Mouse (Mus musculus) left cerebral cortex, adult 2 months (tissue): ENCODE results near the gene March4. TPM values are rescaled to one million over a fixed set of nuclear protein-coding genes. Genes with fewer than 3 reads are reported as not detected.
A peak's percentile ranks its signal among the peaks of the same experiment; 100 is the strongest.

Experiments used
- DNase-seq, 2 experiments: peaks; one replicate each; pipeline ENCODE4 v3.0.0; 2021 to 2022; ENCODE audit warnings: low spot score in 2 of 2, mixed read lengths in 1 of 2; ENCODE audit errors: extremely low spot score in 1 of 2
- H3K27ac ChIP-seq: fragments of 200-600 bp; 2 replicates; pipeline ENCODE4 v1.8.1; 2022
- H3K4me3 ChIP-seq: fragments of 200-600 bp; 2 replicates; pipeline ENCODE4 v1.8.1; 2022
- CTCF ChIP-seq: fragments of 200-600 bp; IDR thresholded peaks from 2 replicates; pipeline ENCODE4 v1.8.1; 2022; ENCODE audit warnings: antibody characterized with exemption, mild to moderate bottlenecking, moderate library complexity
- intact Hi-C: fragments of 180-260 bp; cut with DNase I; formaldehyde crosslinking; loops from one replicate; pipeline ENCODE4 v1.15.1; 2025
- total RNA-seq, 2 experiments: library from RNA; stranded (reverse); gene quantifications; 2 replicates each; pipeline ENCODE4 v1.2.3; 2021

Gene March4
- total RNA-seq, 2 experiments from 2014 or later: 17.9 to 22.6 TPM

DNA sequence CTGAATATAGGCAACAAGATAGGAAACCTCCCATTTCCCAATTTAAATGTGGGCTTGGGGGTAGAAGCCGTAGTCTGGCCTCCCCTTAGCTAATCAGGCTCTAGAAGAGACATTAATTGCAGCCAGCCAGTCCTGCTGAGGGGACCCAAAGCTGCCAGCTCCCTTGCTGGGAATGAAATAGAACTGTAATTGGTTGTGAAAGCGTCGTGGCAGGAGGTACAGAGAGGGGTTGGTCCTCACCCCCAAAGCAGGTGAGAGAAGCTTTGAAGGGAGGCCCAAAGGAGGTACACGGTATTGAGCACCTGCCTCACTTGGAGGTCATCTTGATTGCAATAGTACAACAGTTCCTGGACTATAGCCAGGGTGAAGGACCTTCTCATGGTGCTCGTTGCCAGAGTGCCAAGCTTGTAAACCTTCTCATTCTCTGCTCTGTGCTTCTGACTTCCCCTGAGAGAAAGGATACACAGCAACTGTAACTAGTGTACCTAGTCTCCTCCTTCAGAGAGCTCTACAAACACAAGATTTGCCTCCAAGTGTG is 68.2 kb downstream of the March4 start:
- no peak overlapping the region for H3K4me3 ChIP-seq
- DNase-seq: no peak
- no peak for TF ChIP-seq CTCF
- H3K27ac ChIP-seq: no peak overlapping the region
- intact Hi-C loops: no loop called here

DNA sequence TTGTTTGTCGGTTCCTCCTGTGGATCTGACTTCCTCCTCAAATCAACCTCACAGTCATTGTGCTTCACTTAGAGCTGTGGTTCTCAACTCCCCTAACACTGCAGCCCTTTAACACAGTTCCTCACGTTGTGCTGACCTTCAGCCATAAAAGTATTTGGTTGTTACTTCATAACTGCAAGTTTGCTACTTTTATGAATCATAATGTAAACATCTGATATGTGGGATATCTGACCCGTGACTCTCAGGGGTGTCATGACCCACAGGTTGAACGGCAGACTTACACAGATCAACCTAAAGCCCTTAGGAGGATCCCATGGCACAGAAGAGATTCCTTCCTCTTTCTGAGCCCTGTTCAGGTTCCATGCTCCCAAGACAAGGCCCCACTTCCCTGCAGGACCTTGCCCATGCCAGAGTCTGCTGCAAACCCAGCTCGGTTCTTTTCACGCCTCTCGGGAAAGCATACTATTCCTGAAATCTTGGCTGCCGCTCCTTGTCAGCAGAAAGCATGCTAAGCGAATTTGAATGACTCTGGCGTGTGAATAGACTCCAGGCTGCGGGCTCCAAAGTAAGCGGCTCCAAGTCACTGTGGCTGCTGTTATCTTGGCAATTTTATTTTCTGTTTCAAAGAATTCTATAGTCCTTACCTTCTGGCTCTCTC is 71.7 kb downstream of the March4 start:
- intact Hi-C loops: no loop called here
- H3K4me3 ChIP-seq: no peak overlapping the region
- no peak for TF ChIP-seq CTCF
- H3K27ac ChIP-seq: no peak overlapping the region
- peak; percentile 21 to 24 for DNase-seq

DNA sequence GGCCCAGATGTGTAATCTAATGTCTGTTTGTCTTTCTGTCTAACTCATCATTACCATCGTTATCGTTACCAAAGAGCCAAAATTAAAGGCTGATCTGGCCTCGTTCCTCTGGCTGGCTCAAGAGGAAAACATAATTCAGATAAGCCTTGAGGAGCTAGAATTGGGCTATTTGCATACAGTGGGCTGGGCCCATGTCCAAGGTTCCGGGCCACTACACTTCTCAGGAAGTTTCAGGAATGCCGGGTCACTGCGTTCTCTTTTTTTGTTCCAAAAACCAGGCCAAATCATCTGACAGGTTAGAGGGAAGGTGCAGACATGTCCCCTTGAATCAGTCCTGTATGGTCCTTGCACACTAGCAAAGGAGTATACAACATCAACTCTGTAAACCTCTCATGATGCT is 74.2 kb downstream of the March4 start:
- Histone ChIP-seq H3K27ac (no peak overlapping the region), H3K4me3 (no peak overlapping the region)
- DNase-seq: no peak
- no peak for TF ChIP-seq CTCF
- intact Hi-C loops: no loop called here

DNA sequence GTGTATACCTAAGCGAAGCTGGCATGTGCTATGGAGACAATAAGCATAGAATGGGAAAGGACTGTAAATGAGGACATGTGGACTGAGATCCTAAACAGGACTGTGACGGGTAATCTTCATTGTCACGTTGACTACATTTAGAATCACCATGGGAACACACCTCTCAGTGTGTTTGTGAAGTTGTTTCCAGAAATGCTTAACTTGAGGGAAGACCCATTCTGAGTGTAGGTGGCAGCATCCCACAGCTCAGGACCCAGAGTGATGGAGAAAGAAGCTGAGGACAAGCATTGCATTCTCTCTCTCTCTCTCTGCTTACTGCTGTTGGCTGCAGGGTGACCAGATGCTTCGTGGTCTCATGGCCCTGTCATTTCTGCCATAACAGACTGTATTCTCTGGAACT is 79.1 kb downstream of the March4 start:
- Histone ChIP-seq H3K27ac (peak overlapping the region; percentile 61; the same call in 1 of the 2 replicates), H3K4me3 (no peak overlapping the region)
- intact Hi-C loops: loop anchor here (5.0 kb wide), 2 partner anchors 80 to 120 kb away; partner anchors contain the start of gene March4
- DNase-seq: no peak
- no peak; the same call in none of the 2 replicates for TF ChIP-seq CTCF

- no peak overlapping the region for H3K4me3 ChIP-seq
- DNase-seq: no peak
- intact Hi-C loops: loop anchor here (5.0 kb wide), 2 partner anchors 81 to 121 kb away; partner anchors contain the start of gene March4
- no peak for TF ChIP-seq CTCF
- H3K27ac ChIP-seq: no peak overlapping the region
These were observed 80.8 kb downstream of the March4 start for GRCm38 (mm10) chr1:72455923-72456322.

- TF ChIP-seq CTCF: no peak; the same call in 1 of the 2 replicates
- H3K4me3 ChIP-seq: no peak overlapping the region
- H3K27ac ChIP-seq: no peak overlapping the region
- intact Hi-C loops: loop anchor here (5.0 kb wide), 2 partner anchors 83 to 123 kb away; partner anchors contain the start of gene March4
- no peak for DNase-seq
These were observed 82.0 kb downstream of the March4 start for GRCm38 (mm10) chr1:72454733-72455201.

DNA sequence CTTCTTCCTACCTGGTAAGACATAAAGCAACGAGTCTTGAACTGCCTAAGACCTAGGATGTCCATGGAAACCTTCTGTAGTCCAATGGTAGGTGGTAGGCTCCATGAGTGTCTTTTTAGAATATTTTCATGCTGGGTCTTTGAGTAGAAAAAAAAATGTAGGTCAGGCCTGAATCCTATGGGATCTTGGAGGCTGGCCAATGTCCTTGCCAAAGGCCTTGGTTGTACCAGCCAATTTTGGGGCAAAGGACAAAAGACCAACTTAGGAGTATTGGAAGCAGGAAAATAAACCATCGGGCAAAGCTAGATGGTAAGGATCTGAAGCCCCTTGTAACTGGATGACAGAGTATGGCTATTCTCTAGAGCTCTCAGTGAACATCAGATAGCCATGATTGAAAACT is 83.9 kb downstream of the March4 start:
- no peak overlapping the region for H3K27ac ChIP-seq
- intact Hi-C loops: no loop called here
- TF ChIP-seq CTCF: no peak
- DNase-seq: no peak
- H3K4me3 ChIP-seq: no peak overlapping the region

DNA sequence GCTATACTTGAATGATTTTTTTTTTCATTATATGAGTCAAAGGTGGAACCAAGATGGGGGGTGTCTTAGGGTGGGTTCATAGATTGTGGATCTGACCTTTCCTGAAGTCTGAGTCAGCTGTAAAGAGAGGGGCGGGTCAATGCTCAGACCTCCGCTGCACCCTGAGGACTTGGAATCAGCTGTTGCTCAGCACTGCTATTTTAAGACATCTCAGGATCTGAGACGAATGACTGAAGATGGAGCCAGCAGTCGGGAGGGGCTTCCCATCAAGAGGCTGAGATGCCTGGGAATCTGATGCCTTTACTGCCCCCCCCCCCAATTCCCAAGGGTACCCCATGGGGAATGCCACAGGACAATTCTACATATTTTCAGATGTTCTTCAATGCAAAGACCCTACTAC is 85.9 kb downstream of the March4 start:
- Histone ChIP-seq H3K27ac (no peak overlapping the region), H3K4me3 (no peak overlapping the region)
- no peak for TF ChIP-seq CTCF
- intact Hi-C loops: no loop called here
- no peak for DNase-seq

- DNase-seq: no peak
- no peak overlapping the region for H3K27ac ChIP-seq
- no peak overlapping the region for H3K4me3 ChIP-seq
- intact Hi-C loops: no loop called here
- TF ChIP-seq CTCF: no peak
These were observed 87.0 kb downstream of the March4 start for GRCm38 (mm10) chr1:72449752-72450151.

GRCm38 (mm10) chr1:72442747-72443146 is 94.0 kb downstream of the March4 start:
- Histone ChIP-seq H3K27ac (no peak overlapping the region), H3K4me3 (no peak overlapping the region)
- TF ChIP-seq CTCF: no peak
- no peak for DNase-seq
- intact Hi-C loops: no loop called here

DNA sequence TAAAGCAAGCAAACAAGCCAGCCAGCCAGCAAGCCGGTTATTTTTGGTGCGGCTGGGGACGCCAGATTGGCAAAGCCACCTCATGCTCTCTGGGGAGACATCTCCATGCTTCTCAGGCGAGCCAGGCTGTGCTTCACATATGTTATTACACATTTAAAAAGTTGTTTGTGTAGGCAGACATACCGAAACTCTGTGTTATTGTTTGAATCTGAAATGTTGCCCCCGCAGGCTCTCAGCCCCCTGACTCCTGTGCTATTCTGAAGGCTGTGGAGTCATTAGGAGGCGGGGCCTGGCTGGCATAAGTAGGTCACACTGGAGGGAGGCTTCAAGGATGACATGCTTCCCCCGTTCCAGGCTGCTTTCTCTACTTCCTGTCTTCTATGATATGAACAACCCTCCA is 97.6 kb downstream of the March4 start:
- TF ChIP-seq CTCF: no peak
- Histone ChIP-seq H3K4me3 (no peak overlapping the region), H3K27ac (peak overlapping the region; percentile 15; the same call in 1 of the 2 replicates)
- DNase-seq: peak; percentile 35 to 36
- intact Hi-C loops: no loop called here

- intact Hi-C loops: no loop called here
- H3K27ac ChIP-seq: no peak overlapping the region
- no peak overlapping the region for H3K4me3 ChIP-seq
- no peak for DNase-seq
- TF ChIP-seq CTCF: no peak
These were observed 99.8 kb downstream of the March4 start for GRCm38 (mm10) chr1:72436967-72437366.
